Mouse (Mus musculus) ES-Bruce4 (cell line): ENCODE measurements around the gene Snf8.

Experiments used
- CTCF ChIP-seq: IDR thresholded peaks from one replicate; pipeline ENCODE4 v1.8.1; 2011; ENCODE audit warnings: low read depth, low read length
- EP300 ChIP-seq: IDR thresholded peaks from 2 replicates; pipeline ENCODE4 v1.6.1; 2011; ENCODE audit warnings: low read depth, low read length; ENCODE audit not compliant: insufficient read depth

DNA sequence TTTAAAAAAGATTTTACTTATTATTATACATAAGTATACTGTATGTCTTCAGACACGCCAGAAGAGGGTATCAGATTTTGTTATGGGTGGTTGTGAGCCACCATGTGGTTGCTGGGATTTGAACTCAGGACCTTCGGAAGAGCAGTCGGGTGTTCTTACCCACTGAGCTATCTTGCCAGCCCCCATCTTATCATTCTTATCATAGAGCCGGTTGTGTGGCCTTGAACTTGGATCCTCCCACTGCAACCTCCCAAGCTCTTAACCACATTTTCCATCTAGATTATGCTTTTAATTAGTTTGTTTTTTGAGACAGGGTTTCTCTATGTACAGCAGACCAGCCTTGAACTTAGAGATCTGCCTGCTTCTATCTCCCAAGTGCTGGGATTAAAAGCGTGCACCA is 2.8 kb downstream of the Snf8 start:
- TF ChIP-seq CTCF (no peak), EP300 (no peak)
